Mouse (Mus musculus) adrenal gland, adult (tissue): ENCODE measurements around the gene Rpl36a.

Experiments used
- DNase-seq, 2 experiments: peaks; one replicate each; pipeline ENCODE4 v3.0.0; 2022 to 2023; ENCODE audit warnings: low spot score in 1 of 2; ENCODE audit not compliant: inconsistent age in 2 of 2

Rpl36a gene

DNA sequence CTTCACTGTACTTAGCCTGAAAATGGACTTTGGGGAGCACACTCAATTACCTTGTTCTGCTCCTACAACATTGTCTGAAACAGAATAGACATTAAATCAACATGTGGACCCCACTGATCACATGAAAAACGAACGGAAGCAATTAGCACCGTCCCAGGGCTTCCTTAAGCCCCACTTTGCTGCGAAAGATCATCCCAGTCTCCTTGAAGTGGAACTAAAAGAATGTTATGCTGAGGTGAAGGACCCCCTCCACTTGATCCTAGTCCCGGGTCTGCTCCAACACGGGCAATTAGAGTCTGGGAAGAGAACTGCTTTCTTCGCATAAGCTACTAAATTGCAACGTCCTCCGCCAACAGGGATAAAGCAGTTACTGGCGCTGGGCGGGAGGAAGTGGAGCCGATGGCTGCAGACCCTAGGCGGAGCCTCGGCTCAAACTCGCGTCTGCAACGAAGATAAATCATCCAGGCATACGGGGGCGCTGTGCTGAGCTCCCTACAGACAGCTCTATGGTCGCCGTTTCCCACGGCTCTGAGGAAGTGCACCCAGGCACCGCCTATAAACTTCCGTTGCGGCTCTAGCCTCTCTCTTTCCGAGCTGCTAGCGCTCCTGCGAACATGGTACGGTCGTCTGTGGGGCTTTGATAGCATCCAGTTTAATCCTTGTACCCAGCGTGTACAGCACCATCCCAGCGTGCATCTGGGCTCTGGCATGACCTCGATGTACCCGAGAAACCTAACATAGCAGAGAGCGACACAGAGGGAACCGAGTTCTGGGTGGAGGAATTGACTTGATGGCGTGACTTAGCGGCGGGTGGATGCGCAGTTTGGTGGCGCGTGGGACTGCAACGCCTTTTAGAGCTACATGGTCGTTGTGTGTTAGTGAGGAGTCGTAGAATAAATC, at the start of gene Rpl36a:
Gene Rpl36a, plus strand, starts transcription at position 552 of the 900 bp plus-strand sequence.
- peak; percentile 90 to 96 for DNase-seq

DNA sequence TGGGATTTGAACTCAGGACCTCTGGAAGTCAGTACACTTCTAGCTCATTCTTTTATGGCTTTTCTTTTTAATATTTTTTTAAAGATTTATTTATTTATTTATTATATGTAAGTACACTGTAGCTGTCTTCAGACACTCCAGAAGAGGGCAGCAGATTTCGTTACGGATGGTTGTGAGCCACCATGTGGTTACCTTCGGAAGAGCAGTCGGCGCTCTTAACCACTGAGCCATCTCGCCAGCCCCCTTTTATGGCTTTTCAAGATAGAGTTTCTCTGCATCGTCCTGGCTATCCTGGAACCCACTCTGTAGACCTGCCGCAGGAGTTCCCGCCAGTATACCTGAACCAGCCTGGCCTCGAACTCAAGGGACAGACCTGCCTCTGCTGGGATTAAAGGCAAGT, 45.7 kb upstream of the Rpl36a start:
- DNase-seq = peak; percentile 5 to 27

DNA sequence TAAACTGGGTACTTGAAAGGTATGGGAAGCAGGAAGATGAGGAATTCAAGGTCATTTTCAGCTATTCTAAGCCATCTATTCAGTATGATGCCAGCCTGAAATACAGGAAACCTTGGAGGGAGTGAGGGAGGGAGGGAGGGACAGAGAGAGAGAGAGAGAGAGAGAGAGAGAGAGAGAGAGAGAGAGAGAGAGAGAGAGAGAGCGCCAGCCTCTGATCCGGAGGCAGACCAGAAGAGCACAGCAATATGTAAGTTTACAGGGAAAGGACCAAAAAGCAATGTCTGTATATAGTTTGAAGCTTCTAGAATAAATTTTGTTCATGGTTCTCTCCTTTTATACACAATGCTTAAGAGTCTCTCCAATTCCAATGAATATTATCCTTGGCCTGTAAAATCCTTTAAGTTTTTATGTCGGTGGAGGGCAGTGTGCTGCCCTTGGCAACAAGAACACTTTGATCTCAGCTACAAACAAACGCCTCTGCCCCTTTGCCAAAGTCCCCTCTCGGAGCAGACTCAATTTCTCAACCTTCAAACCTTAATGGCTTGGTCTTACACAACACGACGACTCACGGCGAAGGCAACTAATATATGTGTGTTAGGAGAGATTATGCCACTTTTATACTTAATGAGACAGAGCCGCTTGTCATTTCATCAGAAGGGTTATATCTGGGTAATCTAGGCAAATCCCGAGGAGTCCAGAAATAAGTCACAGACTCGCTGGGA, 44.9 kb upstream of the Rpl36a start:
- peak; percentile 26 to 70 for DNase-seq

- DNase-seq = peak; percentile 64 to 88
Measured at GRCm38 (mm10) chrX:134541145-134541954, 44.1 kb upstream of the Rpl36a start, which contains the start of gene Timm8a1. Gene Timm8a1 (minus strand): TSS chrX:134541865.

- DNase-seq = no peak
Measured at GRCm38 (mm10) chrX:134541955-134542308, 43.5 kb upstream of the Rpl36a start.

GRCm38 (mm10) chrX:134547330-134547729, 38.1 kb upstream of the Rpl36a start:
- no peak for DNase-seq

GRCm38 (mm10) chrX:134550903-134551302, 34.6 kb upstream of the Rpl36a start:
- peak in 1 of 2 experiments; percentile 74 for DNase-seq

- no peak for DNase-seq
Measured at GRCm38 (mm10) chrX:134553326-134553725, 32.1 kb upstream of the Rpl36a start.

DNA sequence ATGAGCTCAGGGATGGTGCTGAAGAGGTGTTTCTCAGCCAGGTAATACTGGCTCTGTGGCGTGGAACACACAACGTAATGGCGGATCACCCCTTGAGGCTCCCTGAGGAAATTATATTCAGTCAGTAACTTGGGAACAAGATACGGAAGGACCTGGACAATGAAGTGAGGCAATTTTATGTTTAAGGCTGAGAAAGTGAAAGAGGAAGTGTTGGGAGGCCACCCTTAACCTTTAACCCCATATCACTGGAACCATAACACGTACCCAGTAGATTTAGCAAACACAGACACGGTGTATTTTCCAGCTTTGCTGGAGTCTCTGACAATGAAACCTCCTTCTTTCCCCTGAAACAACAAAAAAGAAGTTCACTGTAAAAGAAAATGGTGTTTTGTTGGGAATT, 31.0 kb upstream of the Rpl36a start:
- no peak for DNase-seq

- DNase-seq = no peak
Measured at GRCm38 (mm10) chrX:134564326-134564725, 21.1 kb upstream of the Rpl36a start.

- DNase-seq = no peak
Measured at GRCm38 (mm10) chrX:134566536-134567222, 18.8 kb upstream of the Rpl36a start.

GRCm38 (mm10) chrX:134577896-134578295, 7.6 kb upstream of the Rpl36a start:
- DNase-seq = no peak

DNA sequence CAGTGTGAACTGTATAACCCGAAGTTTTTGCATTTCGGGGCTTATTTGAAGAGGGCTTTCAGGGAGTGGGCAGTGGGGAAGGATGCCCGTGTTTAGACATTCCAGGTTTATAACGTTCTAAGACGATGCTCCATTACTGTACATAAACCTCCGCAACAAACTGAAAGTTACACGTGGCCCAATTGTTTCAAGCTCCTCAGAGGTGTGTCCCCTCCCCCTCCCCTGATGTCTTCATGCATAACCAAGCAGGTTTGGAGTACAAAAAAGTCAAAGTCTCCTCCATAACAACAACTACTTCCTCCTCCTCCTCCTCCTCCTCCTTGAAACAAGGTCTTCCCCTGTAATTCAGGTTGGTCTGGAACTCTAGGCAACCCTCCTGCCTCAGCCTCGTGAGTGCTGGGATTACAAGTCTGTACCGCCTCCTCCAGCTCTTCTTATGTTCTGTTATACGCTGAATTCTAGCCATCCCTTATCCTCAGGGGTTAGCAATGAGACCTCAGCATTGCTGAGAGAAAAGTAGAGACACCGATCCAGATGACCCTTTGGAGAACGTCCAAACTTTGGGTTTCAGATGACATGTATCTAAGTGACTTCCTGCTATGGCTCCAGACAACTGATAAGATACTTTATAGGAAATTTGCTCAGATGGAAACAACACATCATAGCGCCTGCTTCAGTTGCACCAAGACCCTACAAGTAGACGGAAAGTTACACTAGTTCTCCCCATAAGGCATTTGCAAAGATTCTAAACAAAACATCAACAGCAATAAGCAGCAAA, 4.7 kb upstream of the Rpl36a start:
- DNase-seq = no peak

- no peak for DNase-seq
Measured at GRCm38 (mm10) chrX:134582270-134582669, 3.2 kb upstream of the Rpl36a start.

DNA sequence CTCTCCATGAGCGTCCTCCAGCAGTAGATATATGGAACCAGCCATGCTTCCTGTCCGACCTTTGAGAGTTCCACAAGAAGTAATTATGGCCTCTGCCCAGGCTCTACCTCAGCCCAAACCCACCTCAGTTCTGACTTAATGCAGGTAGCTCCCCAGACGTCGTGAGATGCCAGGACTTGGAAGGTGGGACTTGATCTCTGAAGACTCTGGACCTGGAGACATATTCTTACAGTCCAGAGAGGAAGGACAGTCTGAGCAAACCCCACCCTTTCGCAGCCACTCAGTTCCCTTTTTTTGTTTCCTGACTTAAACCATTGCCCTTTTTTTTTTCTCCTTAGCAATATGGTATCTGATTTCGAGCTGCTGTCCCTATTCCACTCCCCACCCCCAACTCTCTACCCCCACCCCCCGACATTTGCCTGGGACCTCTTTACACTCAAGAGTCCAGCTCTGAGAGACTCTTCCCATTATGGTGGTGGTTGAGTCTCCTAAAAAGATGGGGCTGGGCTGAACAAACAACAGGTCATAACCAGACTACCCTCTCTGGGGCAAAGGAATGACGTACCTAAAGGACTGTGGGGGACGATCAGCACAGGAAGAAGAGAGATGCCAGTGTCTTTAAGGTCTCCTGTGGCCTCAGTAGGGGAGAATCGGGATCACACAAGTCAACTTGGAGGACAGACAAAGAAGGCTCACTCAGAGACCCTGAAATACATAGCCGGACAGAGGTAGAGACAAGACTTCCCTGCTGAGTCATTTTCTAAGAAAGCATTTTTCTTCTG, 2.4 kb upstream of the Rpl36a start, which contains the start of gene Btk:
Gene Btk, minus strand, starts transcription at position 683 of the 782 bp plus-strand sequence.
- DNase-seq = no peak

DNA sequence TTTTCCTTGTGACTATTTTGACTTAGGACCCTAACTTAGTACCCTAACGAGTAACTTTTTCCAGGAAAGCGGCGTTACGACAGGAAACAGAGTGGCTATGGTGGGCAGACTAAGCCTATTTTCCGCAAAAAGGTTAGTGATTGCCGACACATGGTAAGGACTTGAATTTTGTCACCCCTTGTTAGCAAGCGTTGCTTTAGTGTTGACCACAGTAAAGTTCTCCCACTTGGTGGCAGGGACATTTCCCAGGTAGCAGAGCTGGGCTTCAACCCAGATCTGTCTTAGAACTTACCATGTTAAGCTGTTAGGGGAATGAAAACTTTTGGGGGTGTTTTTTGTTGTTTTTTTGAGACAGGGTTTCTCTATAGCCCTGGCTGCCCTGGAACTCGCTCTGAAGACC, 993 bp downstream of the Rpl36a start:
- peak in 1 of 2 experiments; percentile 31 for DNase-seq

DNA sequence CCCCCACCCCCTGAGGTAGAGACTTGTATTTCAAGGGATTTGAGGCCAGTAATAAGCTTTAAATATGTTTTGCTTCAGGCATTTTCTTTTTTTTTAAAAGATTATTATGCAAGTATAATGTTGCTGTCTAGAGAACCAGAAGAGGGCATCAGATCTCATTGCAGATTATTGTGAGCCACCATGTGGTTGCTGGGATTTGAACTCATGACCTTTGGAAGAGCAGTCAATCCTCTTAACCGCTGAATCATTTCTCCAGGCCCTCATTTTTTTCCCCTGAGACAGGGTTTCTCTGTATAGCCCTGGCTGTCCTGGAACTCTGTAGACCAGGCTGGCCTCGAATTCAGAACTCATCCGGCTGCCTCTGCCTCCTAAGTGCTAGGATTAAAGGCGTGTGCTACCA, 2.8 kb downstream of the Rpl36a start:
- DNase-seq = no peak

- DNase-seq = no peak
Measured at GRCm38 (mm10) chrX:134588997-134589396, 3.5 kb downstream of the Rpl36a start.

DNA sequence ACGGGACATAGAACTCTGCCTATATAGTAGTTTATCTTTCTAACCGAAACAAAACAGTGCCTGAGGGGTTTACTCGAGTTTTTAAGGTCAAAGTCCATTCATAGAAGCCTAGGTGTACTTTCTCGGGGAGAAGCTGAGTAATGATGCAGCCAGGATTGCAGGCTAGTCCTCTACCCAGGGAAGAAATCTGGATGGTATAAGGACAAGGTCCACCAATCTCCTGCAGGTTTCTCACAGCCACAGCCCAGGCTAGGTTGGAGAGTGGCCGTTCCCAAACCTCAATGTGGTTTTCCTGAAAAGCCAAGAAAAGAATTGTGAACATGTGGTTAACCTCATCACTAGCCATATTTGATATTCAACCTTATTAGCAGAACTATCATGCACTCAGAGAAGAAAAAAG, 4.4 kb downstream of the Rpl36a start:
- DNase-seq = no peak
